Mouse (Mus musculus) cerebellum, adult 2 months (tissue): ENCODE measurements around the gene Cdadc1.

Experiments used
- CTCF ChIP-seq: fragments of 200-500 bp; IDR thresholded peaks from 2 replicates; pipeline ENCODE4 v1.5.1; 2011; ENCODE audit warnings: low read depth, mild to moderate bottlenecking, control low read depth, low read length, moderate library complexity, borderline replicate concordance; ENCODE audit not compliant: insufficient read depth
- POLR2A ChIP-seq: fragments of 200-500 bp; IDR thresholded peaks from 2 replicates; pipeline ENCODE4 v1.6.1; 2011; ENCODE audit warnings: low read length, control low read depth, borderline replicate concordance; ENCODE audit not compliant: insufficient read depth

DNA sequence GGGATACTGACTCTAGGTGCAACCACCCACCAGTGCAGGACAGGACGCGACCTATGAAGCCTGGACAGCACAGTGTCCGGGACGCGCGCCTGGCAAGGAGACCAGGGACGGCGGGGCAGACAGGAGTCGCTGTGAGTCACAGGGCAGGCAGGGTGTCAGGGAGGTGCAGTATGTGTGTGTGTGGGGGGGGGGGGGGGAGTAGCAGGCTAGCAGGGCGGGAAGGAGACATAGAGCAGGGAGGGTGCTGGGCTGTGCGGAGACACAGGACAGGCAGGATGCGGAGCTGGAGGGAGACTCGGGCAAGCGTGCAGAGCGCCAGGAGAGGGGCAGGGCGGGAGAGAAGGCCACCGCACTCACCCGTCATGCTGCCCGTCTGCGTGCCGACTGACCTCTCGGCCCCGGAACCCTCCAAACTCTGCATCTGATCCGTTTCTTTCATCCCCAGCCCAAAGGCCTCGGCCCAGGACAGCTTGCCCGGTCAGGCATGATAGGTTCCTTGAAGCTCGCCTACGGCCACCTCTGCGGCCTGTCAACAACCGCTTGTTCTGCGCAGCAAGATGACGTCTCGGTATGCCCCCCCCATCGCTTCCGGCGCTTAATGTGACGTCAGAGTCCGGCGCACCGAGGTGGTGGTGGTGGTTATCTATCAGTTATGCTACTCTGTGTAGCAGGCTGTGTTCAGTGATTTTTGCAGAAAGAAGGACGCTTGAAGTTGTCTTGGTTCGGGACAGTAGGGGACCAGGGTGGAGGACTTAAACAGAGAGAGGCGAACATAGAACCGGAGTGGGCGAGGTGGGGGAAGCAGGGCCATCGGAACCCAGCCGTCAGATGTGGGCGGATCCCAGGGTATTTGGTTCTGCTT lies at the start of gene Cdadc1:
- TF ChIP-seq CTCF (no peak), POLR2A (peak; percentile 96)
